Mouse (Mus musculus) forebrain, embryonic 13.5 days (tissue): ENCODE measurements around the gene Aqp5. TPM values are rescaled to one million over a fixed set of nuclear protein-coding genes. Genes with fewer than 3 reads are reported as not detected.

Experiments
- ATAC-seq: fragments of 200-750 bp; cut with Nextera tagmentation; 2 replicates; pipeline ENCODE4 v1.8.0; 2017
- H3K27ac ChIP-seq: fragments of 300-500 bp; sonication (generic); 2 replicates; pipeline ENCODE4 v1.5.1; 2015; ENCODE audit warnings: inconsistent platforms, mild to moderate bottlenecking, moderate library complexity
- H3K27me3 ChIP-seq: fragments of 300-500 bp; sonication (generic); 2 replicates; pipeline ENCODE4 v1.6.1; 2015; ENCODE audit warnings: mild to moderate bottlenecking, inconsistent platforms
- H3K36me3 ChIP-seq: fragments of 300-500 bp; sonication (generic); 2 replicates; pipeline ENCODE4 v1.6.1; 2015; ENCODE audit warnings: mild to moderate bottlenecking, inconsistent platforms; ENCODE audit not compliant: poor library complexity, severe bottlenecking
- H3K4me1 ChIP-seq: fragments of 300-500 bp; sonication (generic); 2 replicates; pipeline ENCODE4 v1.6.1; 2015; ENCODE audit warnings: inconsistent platforms
- H3K4me2 ChIP-seq: fragments of 300-500 bp; sonication (generic); 2 replicates; pipeline ENCODE4 v1.6.1; 2015; ENCODE audit warnings: inconsistent platforms, mild to moderate bottlenecking, moderate library complexity
- H3K4me3 ChIP-seq: fragments of 300-500 bp; sonication (generic); 2 replicates; pipeline ENCODE4 v1.5.1; 2015; ENCODE audit warnings: mild to moderate bottlenecking, inconsistent platforms
- H3K9ac ChIP-seq: fragments of 300-500 bp; sonication (generic); 2 replicates; pipeline ENCODE4 v1.6.1; 2015; ENCODE audit warnings: mild to moderate bottlenecking, inconsistent platforms
- H3K9me3 ChIP-seq: fragments of 300-500 bp; sonication (generic); replicated peaks from 2 replicates; pipeline ENCODE4 v1.6.1; 2016; ENCODE audit warnings: inconsistent platforms
- WGBS: fragments of 180-500 bp; shearing (Covaris S2); methylation state at CpG from one replicate; pipeline ENCODE4 v1.1.7; 2015; 5-methylcytosine and 5-hydroxymethylcytosine counted together
- polyA plus RNA-seq: library from polyadenylated mRNA; unstranded; fragments of >200 nt; fragmentation: Nextera tagmentation; extraction: Ambion mirVana; gene quantifications from 2 replicates; pipeline ENCODE4 v1.2.1, GENCODE M21; 2015

Aqp5 gene
- polyA plus RNA-seq, 1 experiment from 2014 or later = 0.14 TPM

DNA sequence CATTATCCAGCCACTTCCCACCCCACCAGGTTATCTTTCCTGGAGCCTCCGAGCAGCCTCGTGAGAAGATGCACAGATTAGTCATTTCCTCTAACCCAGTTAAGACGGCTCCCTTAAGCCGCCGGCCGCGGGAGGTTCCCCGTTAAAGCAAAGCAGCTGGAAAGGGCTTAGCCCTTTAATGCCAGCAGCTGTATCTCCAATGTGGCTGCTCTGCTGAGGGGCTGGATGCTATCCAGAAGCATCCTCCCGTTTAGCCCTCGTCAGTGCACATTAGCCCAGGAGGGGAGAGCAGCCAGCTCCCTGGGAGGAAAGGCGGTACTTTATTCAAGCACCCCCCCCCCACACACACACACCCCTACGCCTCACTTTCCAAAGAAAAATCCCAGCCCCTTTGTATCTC, 24.2 kb downstream of the Aqp5 start:
- H3K27me3 ChIP-seq = peaks cover 15% of the 10 kb centered on the region; the same call in 1 of the 2 replicates
- no peak for ATAC-seq
- H3K27ac ChIP-seq = peak overlapping the region; percentile 32; the same call in 1 of the 2 replicates
- 5% methylated on average over 12 of the region's 12 CpGs for WGBS
- peak overlapping the region; percentile 15 for H3K4me2 ChIP-seq
- H3K9ac ChIP-seq = no peak overlapping the region
- peaks cover 3% of the 10 kb centered on the region; the same call in 1 of the 2 replicates for H3K36me3 ChIP-seq
- H3K4me3 ChIP-seq = no peak overlapping the region
- H3K9me3 ChIP-seq = no peaks in the 10 kb centered on the region
- H3K4me1 ChIP-seq = peaks cover 24% of the 10 kb centered on the region

DNA sequence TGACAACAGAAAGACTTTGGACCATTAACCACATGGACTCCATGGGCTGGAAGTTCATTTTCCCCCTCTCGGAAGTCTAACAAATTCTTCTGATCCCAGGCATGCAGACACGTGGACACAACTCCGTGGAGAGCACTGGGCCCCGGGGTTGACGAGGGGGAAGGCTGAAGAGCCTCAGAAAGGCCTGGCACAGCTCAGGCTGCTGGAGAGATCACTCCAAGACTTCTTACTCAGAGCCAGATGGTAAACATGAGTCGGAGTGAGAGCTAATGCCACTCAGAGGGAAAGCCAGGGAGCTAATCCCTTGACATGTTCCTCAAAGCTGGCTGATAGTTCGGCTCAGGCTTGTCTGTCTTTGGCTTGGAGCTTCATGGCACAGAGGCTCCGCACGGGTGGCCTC, 24.7 kb downstream of the Aqp5 start:
- 37% methylated on average over 9 of the region's 9 CpGs for WGBS
- no peak overlapping the region for H3K27ac ChIP-seq
- H3K4me2 ChIP-seq = no peak overlapping the region
- H3K36me3 ChIP-seq = peaks cover 7% of the 10 kb centered on the region
- no peaks in the 10 kb centered on the region for H3K9me3 ChIP-seq
- no peak overlapping the region for H3K9ac ChIP-seq
- no peak overlapping the region for H3K4me3 ChIP-seq
- peaks cover 10% of the 10 kb centered on the region; the same call in 1 of the 2 replicates for H3K27me3 ChIP-seq
- peaks cover 24% of the 10 kb centered on the region for H3K4me1 ChIP-seq
- ATAC-seq = no peak

DNA sequence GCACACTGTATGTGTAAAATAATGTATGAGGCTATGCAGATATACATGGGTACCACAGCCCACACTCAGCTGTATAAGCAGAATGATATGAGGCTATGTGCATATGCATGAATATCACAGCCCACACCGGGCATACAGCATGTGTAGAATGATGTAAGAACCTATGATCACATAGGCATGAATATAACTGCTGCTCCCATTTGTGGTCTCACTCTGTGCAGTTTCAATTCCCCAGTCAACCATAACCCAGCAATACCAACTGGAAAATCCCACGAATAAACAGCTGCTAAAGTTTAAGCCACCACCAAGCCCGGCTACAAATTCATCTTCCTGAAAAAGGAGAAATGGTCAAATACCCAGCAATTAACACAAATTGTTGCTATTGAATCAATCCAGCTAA, 28.0 kb downstream of the Aqp5 start:
- Histone ChIP-seq H3K4me1 (peaks cover 16% of the 10 kb centered on the region), H3K27ac (no peak overlapping the region), H3K9ac (no peak overlapping the region), H3K4me2 (no peak overlapping the region), H3K27me3 (peaks cover 1% of the 10 kb centered on the region; the same call in 1 of the 2 replicates), H3K9me3 (no peaks in the 10 kb centered on the region), H3K4me3 (no peak overlapping the region), H3K36me3 (peaks cover 38% of the 10 kb centered on the region)
- 90% methylated on average over 3 of the region's 3 CpGs for WGBS
- ATAC-seq = no peak

DNA sequence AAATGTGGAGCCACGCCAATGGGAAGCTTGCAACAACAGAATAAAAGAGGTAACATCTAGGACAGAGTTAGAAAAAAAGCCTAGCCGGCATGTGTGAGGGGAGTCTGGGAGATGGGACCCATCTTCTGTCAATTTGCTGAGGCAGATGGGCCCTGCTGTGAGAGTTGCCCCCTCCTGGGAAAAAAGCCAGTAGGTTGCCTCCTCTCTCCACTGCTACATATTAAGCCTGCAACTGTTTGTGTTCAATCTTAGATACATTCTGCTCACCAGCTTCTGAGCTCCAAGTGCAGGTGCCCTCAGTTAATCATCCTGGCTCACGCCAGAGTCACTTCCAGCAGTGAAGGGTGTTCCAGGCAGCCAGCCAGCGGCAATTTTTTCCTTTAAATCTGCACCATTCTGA, 29.2 kb downstream of the Aqp5 start:
- Histone ChIP-seq H3K4me3 (no peak overlapping the region), H3K9ac (no peak overlapping the region), H3K36me3 (peaks cover 50% of the 10 kb centered on the region), H3K27me3 (no peaks in the 10 kb centered on the region), H3K9me3 (no peaks in the 10 kb centered on the region), H3K4me2 (no peak overlapping the region), H3K4me1 (peaks cover 8% of the 10 kb centered on the region), H3K27ac (peak overlapping the region; percentile 14; the same call in 1 of the 2 replicates)
- ATAC-seq = no peak
- 77% methylated on average over 4 of the region's 4 CpGs for WGBS

DNA sequence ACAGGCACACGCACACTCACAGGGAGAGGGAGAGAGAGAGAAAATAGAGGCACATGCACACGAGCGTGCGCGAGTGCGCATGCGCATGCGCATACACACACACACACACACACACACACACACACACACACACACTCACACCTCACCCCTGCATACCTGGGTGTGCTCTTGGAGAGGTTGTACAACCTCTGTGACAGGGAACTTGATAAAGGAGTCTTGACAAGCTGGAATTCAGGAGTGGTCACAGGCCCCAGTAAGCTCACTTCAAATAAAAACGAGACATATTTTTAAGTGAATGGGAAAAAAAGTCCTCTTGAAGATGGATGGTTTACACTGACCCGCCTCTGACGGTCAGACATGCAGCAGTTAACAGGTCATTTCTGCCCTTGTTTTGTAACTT, 31.5 kb downstream of the Aqp5 start:
- Histone ChIP-seq H3K9me3 (no peaks in the 10 kb centered on the region), H3K36me3 (peaks cover 72% of the 10 kb centered on the region), H3K4me1 (no peaks in the 10 kb centered on the region), H3K4me2 (no peak overlapping the region), H3K4me3 (no peak overlapping the region), H3K9ac (no peak overlapping the region), H3K27ac (no peak overlapping the region), H3K27me3 (no peaks in the 10 kb centered on the region)
- WGBS = 95% methylated on average over 11 of the region's 11 CpGs
- no peak for ATAC-seq

DNA sequence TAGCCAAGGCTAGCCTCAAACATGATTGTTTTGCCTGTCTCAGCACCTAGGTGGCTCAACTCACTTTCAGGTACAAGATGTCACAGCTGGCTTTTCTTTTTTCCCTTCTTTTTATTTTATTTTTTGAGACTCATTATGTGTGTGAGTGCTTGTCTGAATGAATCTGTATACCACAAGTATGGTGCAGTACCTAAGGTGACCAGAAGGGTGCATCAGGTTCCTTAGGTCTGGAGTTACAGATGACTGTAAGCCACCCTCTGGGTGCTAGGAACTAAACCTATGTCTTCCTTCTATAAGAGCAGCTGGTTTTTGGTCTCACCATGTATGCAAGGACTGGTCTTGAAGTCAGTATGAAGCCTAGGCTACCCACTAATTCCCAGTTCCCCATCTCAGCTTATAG, 41.0 kb downstream of the Aqp5 start:
- H3K4me3 ChIP-seq = no peak overlapping the region
- no peaks in the 10 kb centered on the region for H3K4me1 ChIP-seq
- H3K27ac ChIP-seq = no peak overlapping the region
- no peak overlapping the region for H3K4me2 ChIP-seq
- H3K27me3 ChIP-seq = no peaks in the 10 kb centered on the region
- peaks cover 94% of the 10 kb centered on the region for H3K36me3 ChIP-seq
- ATAC-seq = no peak
- H3K9me3 ChIP-seq = no peaks in the 10 kb centered on the region
- no peak overlapping the region for H3K9ac ChIP-seq

DNA sequence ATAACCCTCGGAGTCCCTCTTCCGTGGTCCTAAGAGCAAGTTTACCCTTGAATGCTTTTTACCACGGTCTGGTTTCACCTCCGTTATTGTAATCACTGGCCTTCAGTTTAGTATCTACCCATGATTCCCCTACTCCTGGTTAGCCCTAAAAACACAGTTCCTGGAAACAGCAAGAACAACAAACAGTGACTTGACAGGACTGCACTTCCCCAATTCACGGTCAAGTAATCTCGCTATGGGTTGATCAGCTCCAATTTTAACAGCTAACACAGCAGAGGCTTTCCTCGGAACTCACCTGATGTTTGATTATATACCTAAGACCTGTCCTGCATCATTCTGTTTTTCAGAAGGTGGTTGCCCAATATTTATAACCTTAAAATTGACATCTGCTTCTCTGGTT, 44.1 kb downstream of the Aqp5 start:
- no peak overlapping the region for H3K9ac ChIP-seq
- H3K4me1 ChIP-seq = no peaks in the 10 kb centered on the region
- ATAC-seq = no peak
- no peaks in the 10 kb centered on the region for H3K9me3 ChIP-seq
- 92% methylated on average over 7 of the region's 7 CpGs for WGBS
- peaks cover 95% of the 10 kb centered on the region for H3K36me3 ChIP-seq
- H3K27ac ChIP-seq = no peak overlapping the region
- H3K4me2 ChIP-seq = no peak overlapping the region
- H3K4me3 ChIP-seq = no peak overlapping the region
- H3K27me3 ChIP-seq = no peaks in the 10 kb centered on the region

DNA sequence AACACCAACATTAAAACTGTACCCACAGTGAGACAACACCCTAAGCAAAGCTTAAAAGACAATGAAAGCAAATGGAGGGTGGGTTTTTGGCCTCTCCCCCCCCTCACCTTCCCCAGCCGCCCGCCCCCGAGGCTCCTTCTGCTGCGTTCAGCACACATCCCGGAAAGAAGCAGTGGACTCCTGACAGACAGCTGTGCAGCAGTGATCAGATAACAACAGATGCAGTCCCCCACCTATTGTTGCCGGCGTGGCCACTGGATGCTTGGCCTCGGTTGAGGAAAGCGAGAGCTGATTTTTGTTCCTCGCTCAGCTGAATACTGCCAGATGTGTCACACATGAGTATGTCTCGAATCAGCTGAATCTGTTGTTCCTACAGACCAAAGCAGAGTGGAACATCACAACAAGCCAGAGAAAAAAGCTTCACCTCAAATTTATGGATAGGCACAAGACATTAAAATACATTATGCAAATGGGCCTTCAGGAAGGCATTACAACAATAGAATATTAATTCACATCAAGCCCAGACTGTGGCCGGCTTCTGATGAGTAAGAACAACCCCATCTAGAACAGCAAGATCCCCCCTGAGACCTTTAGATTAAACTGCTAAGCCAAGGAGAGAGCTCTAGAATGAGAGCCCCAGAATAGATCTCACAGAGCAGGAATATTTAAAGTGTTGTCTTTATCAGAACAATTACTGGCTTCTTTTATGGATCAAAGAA, 47.0 kb downstream of the Aqp5 start:
- WGBS = 70% methylated on average over 12 of the region's 12 CpGs
- no peak overlapping the region for H3K9ac ChIP-seq
- no peak overlapping the region for H3K4me2 ChIP-seq
- H3K27me3 ChIP-seq = no peaks in the 10 kb centered on the region
- H3K9me3 ChIP-seq = no peaks in the 10 kb centered on the region
- H3K4me1 ChIP-seq = no peaks in the 10 kb centered on the region
- H3K27ac ChIP-seq = peak overlapping the region; percentile 80
- H3K4me3 ChIP-seq = no peak overlapping the region
- ATAC-seq = 0 out of 2 replicates have a peak, but pooled peaks have one; percentile 36
- peaks cover 88% of the 10 kb centered on the region for H3K36me3 ChIP-seq

DNA sequence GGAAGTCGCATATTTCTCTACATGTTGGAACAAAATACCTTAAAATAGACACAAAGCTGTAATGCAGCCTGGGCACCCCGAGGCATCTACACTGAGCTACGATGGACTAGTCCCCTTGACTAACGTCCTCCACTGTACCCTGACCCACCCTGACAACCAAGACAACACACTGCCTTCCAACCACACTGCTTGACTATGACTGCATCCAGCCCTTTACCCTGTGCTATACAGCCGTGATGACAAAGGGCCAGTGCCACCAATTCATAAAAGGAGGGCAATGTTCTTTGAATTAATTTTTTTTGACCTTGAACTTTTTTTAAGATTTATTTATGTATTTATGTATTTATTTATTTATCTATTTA, 47.5 kb downstream of the Aqp5 start:
- no peak for ATAC-seq
- Histone ChIP-seq H3K9ac (no peak overlapping the region), H3K4me3 (no peak overlapping the region), H3K27me3 (no peaks in the 10 kb centered on the region), H3K27ac (peak overlapping the region; percentile 80), H3K9me3 (no peaks in the 10 kb centered on the region), H3K4me1 (no peaks in the 10 kb centered on the region), H3K36me3 (peaks cover 83% of the 10 kb centered on the region), H3K4me2 (no peak overlapping the region)
- WGBS = 87% methylated on average over 5 of the region's 5 CpGs

DNA sequence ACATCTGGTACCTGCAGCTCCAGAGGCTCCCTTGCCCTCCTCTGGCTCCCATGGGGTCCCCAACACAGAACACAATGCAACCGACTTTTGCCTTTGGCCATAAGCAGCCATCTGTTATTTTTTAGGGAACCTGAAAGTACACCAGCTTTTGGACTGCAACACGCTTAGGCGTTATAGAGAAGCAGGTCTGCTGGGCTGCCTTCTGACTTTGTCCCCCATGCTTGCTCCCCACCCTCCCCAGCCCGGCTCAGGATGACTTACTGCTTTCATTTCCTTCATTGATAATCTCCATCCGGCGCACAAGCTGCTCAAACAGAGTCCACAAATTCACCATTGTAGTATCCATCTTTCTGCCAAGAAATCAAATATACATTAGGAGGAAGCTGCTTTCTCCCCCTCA, 52.0 kb downstream of the Aqp5 start:
- H3K9me3 ChIP-seq = no peaks in the 10 kb centered on the region
- no peak overlapping the region for H3K9ac ChIP-seq
- no peaks in the 10 kb centered on the region for H3K27me3 ChIP-seq
- H3K27ac ChIP-seq = no peak overlapping the region
- WGBS = 86% methylated on average over 6 of the region's 6 CpGs
- no peak overlapping the region for H3K4me2 ChIP-seq
- peaks cover 36% of the 10 kb centered on the region for H3K4me1 ChIP-seq
- H3K4me3 ChIP-seq = no peak overlapping the region
- no peak for ATAC-seq
- H3K36me3 ChIP-seq = peaks cover 41% of the 10 kb centered on the region

DNA sequence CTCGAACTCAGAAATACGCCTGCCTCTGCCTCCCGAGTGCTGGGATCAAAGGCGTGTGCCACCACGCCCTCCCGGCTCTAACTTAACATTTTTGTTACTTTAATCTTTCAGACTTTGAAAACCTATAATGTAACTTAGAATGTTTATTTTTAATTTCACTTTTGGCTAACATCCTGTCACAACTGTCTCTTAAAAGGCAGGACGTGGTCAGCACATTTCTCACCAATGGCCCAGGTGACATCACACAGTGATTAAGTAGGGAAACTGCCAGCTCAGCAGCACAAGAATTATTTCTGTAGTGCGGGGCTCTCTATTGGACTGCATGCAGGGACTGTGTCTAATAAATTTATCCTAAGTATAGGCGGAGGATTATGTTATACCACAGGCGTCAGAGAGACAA, 53.2 kb downstream of the Aqp5 start:
- Histone ChIP-seq H3K4me2 (no peak overlapping the region), H3K4me1 (peaks cover 48% of the 10 kb centered on the region), H3K27ac (no peak overlapping the region; the same call in 1 of the 2 replicates), H3K9ac (peak overlapping the region; percentile 27; the same call in 1 of the 2 replicates), H3K36me3 (peaks cover 30% of the 10 kb centered on the region), H3K27me3 (no peaks in the 10 kb centered on the region), H3K9me3 (no peaks in the 10 kb centered on the region), H3K4me3 (no peak overlapping the region)
- ATAC-seq = no peak
- 74% methylated on average over 10 of the region's 10 CpGs for WGBS
